Mouse (Mus musculus): ENCODE measurements around the gene Dkk3. TPM values are rescaled to one million over a fixed set of nuclear protein-coding genes. Genes with fewer than 3 reads are reported as not detected.

The Dkk3 gene
- polyA plus RNA-seq, 1 experiment from 2014 or later = 27.5 TPM

DNA sequence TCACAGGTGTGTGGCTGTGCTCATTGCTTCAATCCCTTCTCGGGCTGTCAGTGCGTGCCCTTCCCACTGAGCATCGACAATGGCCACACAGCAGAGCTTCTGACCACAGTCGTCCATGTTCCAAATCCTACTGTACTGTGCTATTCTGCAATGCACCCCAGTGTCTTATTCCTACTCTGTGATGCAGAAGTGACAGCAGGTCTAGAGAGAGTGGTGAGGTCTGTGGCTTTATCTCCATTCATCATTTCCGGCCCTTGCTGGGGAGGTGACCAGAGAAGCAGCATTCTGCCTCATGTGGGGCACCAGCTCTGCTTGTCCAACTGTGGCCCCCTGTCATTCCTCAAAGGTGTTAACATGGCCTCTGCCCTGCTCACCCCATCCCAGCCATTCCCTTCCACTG, 22.3 kb downstream of the Dkk3 start:
- Histone ChIP-seq H3K36me3 (ENCODE audit: insufficient read depth, low read length) (no peaks in the 10 kb centered on the region), H3K4me3 (ENCODE audit: low read length) (no peak overlapping the region), H3K27me3 (ENCODE audit: insufficient read depth, low read length) (no peaks in the 10 kb centered on the region), H3K9ac (replicated peaks; ENCODE audit: low read length) (no peak overlapping the region), H3K4me1 (ENCODE audit: insufficient read depth, low read length) (no peaks in the 10 kb centered on the region), H3K9me3 (ENCODE audit: low read length) (no peaks in the 10 kb centered on the region), H3K27ac (ENCODE audit: low read length) (no peak overlapping the region), H3K4me2 (replicated peaks; ENCODE audit: low read depth, low read length) (no peak overlapping the region)
- 73% methylated on average over 5 of the region's 5 CpGs for WGBS
- no peak for ATAC-seq (ENCODE audit: low FRiP score, low TSS enrichment)

DNA sequence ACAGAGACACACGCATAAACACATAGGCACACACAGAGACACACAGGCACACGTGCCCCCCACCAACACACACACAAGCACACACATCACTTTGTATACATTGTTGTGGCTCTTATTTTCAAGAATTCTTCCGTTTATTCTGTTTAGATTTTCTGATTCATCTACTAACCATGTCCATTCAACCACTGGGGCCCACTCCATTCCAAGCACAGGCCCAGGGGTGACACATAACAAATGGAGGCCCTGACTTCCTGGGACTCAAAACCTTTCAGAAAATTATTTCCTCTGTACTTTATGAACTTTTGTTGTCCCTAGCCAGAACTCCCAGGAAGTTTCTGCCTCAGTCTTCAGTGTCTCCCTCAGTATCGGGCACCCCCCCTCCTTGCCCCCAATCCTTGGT, 23.7 kb downstream of the Dkk3 start:
- no peak overlapping the region for H3K4me3 ChIP-seq (ENCODE audit: low read length)
- no peaks in the 10 kb centered on the region for H3K36me3 ChIP-seq (ENCODE audit: insufficient read depth, low read length)
- ATAC-seq (ENCODE audit: low FRiP score, low TSS enrichment) = no peak
- no peaks in the 10 kb centered on the region for H3K9me3 ChIP-seq (ENCODE audit: low read length)
- 85% methylated on average over 4 of the region's 4 CpGs for WGBS
- H3K4me2 ChIP-seq (replicated peaks; ENCODE audit: low read depth, low read length) = no peak overlapping the region
- no peaks in the 10 kb centered on the region for H3K27me3 ChIP-seq (ENCODE audit: insufficient read depth, low read length)
- H3K4me1 ChIP-seq (ENCODE audit: insufficient read depth, low read length) = no peaks in the 10 kb centered on the region
- H3K9ac ChIP-seq (replicated peaks; ENCODE audit: low read length) = no peak overlapping the region
- H3K27ac ChIP-seq (ENCODE audit: low read length) = no peak overlapping the region

DNA sequence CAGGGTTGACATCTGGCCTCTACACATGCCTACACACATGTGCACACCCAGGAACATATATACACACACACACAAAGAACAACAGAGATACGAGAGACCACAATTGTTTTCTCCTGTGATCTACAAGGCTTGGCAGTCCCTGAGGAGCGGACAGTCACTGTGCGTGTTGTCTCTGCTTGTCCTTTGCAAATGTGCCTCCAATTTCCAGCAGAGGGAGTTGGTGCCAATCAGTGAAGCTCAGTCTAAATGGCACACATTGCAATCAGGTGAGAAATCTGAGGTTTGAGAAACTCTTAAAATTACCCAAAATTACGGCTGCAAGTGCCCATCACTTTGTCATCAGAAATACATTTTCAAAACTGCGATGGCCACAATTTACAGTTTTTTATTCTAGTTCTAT, 25.6 kb downstream of the Dkk3 start:
- WGBS = 93% methylated on average over 5 of the region's 5 CpGs
- H3K4me2 ChIP-seq (replicated peaks; ENCODE audit: low read depth, low read length) = no peak overlapping the region

DNA sequence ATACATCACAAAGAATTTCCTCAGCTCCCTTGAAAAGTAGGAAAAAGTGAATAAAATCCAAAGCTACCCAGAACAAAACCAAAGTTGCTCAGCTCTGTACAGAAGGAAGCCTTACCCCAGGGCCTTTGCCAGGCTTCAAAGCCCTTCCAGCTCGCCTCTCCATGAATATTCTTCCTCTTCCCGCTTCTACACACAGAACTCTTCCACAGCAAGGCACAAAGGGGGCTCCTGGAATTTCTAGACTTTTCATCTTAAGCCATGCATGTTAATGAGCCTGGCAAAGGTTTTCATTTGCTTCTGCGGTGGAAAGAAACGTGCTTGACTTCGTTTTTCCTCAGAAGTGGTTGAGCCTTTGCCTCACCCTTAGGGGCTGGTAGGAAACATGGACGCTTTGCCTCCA, 26.9 kb downstream of the Dkk3 start:
- Histone ChIP-seq H3K27ac (ENCODE audit: low read length) (peak overlapping the region; percentile 17; the same call in 1 of the 2 replicates), H3K4me2 (replicated peaks; ENCODE audit: low read depth, low read length) (no peak overlapping the region), H3K27me3 (ENCODE audit: insufficient read depth, low read length) (no peaks in the 10 kb centered on the region), H3K36me3 (ENCODE audit: insufficient read depth, low read length) (no peaks in the 10 kb centered on the region), H3K4me3 (ENCODE audit: low read length) (no peak overlapping the region), H3K9ac (replicated peaks; ENCODE audit: low read length) (no peak overlapping the region), H3K9me3 (ENCODE audit: low read length) (no peaks in the 10 kb centered on the region), H3K4me1 (ENCODE audit: insufficient read depth, low read length) (no peaks in the 10 kb centered on the region)
- no peak for ATAC-seq (ENCODE audit: low FRiP score, low TSS enrichment)
- whole genome bisulfite sequencing = 68% methylated on average over 6 of the region's 6 CpGs

More for the DNA sequence above, 25.6 kb downstream of the Dkk3 start:
- no peak for ATAC-seq (ENCODE audit: low FRiP score, low TSS enrichment)
- Histone ChIP-seq H3K9me3 (ENCODE audit: low read length) (no peaks in the 10 kb centered on the region), H3K36me3 (ENCODE audit: insufficient read depth, low read length) (no peaks in the 10 kb centered on the region), H3K27me3 (ENCODE audit: insufficient read depth, low read length) (no peaks in the 10 kb centered on the region), H3K4me1 (ENCODE audit: insufficient read depth, low read length) (no peaks in the 10 kb centered on the region), H3K9ac (replicated peaks; ENCODE audit: low read length) (no peak overlapping the region), H3K27ac (ENCODE audit: low read length) (no peak overlapping the region), H3K4me3 (ENCODE audit: low read length) (no peak overlapping the region)

DNA sequence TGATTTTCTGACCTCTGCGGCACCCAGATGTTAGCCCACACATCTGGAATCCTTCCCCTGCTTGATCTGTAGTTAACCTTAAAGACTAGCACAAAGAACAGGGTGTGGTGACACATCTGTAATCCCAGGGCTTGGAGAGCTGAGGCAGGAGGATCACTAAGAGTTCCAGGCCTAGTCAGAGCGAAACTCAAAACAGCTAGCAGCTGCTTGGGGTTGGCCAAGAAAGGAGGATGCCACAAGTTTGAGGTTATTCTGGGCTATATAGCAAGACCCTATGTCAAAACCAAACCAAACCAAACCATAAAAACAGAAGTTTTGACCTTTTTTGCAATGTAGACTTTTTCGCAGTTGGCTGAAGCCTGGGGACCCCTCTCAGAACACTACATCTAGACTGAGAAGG, 28.2 kb downstream of the Dkk3 start:
- H3K27ac ChIP-seq (ENCODE audit: low read length) = no peak overlapping the region
- no peaks in the 10 kb centered on the region for H3K9me3 ChIP-seq (ENCODE audit: low read length)
- no peak overlapping the region for H3K4me2 ChIP-seq (replicated peaks; ENCODE audit: low read depth, low read length)
- H3K4me3 ChIP-seq (ENCODE audit: low read length) = no peak overlapping the region
- no peak overlapping the region for H3K9ac ChIP-seq (replicated peaks; ENCODE audit: low read length)
- 91% methylated on average over 3 of the region's 3 CpGs for WGBS
- no peak for ATAC-seq (ENCODE audit: low FRiP score, low TSS enrichment)
- H3K27me3 ChIP-seq (ENCODE audit: insufficient read depth, low read length) = no peaks in the 10 kb centered on the region
- H3K36me3 ChIP-seq (ENCODE audit: insufficient read depth, low read length) = no peaks in the 10 kb centered on the region
- H3K4me1 ChIP-seq (ENCODE audit: insufficient read depth, low read length) = no peaks in the 10 kb centered on the region

DNA sequence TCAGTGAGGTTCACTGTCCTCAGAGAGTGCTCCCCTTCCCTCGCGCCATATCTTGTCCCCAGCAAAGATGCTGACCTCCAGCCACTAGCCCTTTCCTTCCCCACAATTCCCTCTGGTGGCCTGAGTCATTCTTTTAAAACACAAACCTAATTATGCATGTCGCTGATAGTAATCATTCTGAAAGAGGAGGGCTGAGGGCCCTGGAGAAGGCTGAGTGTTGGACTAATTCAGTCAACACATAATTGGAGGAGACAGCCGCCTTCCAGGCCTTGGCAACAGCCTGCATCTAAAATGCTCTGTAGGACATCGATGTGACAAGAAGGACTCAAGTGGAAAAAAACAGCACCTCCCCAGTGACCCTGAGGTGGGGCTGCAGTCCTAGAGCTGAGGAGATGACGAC, 29.0 kb downstream of the Dkk3 start:
- Histone ChIP-seq H3K9ac (replicated peaks; ENCODE audit: low read length) (no peak overlapping the region), H3K4me3 (ENCODE audit: low read length) (no peak overlapping the region), H3K4me1 (ENCODE audit: insufficient read depth, low read length) (no peaks in the 10 kb centered on the region), H3K27me3 (ENCODE audit: insufficient read depth, low read length) (no peaks in the 10 kb centered on the region), H3K27ac (ENCODE audit: low read length) (no peak overlapping the region), H3K4me2 (replicated peaks; ENCODE audit: low read depth, low read length) (no peak overlapping the region), H3K9me3 (ENCODE audit: low read length) (no peaks in the 10 kb centered on the region), H3K36me3 (ENCODE audit: insufficient read depth, low read length) (no peaks in the 10 kb centered on the region)
- no peak for ATAC-seq (ENCODE audit: low FRiP score, low TSS enrichment)
- WGBS = 79% methylated on average over 6 of the region's 6 CpGs

DNA sequence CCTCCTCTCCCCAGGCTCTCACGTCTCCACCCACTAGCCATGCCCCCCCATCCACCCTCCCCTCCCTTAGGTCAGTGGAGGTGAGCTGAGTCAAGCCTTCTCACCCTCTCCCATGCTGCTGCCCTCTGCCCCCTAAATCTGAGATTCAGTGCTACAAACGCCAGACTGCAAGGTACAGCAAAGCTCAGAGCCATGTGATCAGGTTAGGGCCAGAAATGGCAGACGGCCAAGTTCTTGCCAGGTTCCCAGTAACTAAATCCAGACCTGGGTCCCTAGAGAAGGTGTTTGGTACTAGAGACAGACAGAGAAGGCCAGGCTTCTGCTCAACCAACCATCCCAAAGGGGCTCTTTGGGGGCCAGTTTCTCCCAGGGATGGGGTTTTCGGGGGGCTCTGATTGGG, 30.0 kb downstream of the Dkk3 start:
- no peaks in the 10 kb centered on the region for H3K4me1 ChIP-seq (ENCODE audit: insufficient read depth, low read length)
- WGBS = 44% methylated on average over 4 of the region's 4 CpGs
- peak; percentile 66 for ATAC-seq (ENCODE audit: low FRiP score, low TSS enrichment)
- no peaks in the 10 kb centered on the region for H3K36me3 ChIP-seq (ENCODE audit: insufficient read depth, low read length)
- no peak overlapping the region for H3K4me3 ChIP-seq (ENCODE audit: low read length)
- H3K27me3 ChIP-seq (ENCODE audit: insufficient read depth, low read length) = no peaks in the 10 kb centered on the region
- no peak overlapping the region for H3K9ac ChIP-seq (replicated peaks; ENCODE audit: low read length)
- H3K4me2 ChIP-seq (replicated peaks; ENCODE audit: low read depth, low read length) = no peak overlapping the region
- H3K27ac ChIP-seq (ENCODE audit: low read length) = no peak overlapping the region
- H3K9me3 ChIP-seq (ENCODE audit: low read length) = no peaks in the 10 kb centered on the region

DNA sequence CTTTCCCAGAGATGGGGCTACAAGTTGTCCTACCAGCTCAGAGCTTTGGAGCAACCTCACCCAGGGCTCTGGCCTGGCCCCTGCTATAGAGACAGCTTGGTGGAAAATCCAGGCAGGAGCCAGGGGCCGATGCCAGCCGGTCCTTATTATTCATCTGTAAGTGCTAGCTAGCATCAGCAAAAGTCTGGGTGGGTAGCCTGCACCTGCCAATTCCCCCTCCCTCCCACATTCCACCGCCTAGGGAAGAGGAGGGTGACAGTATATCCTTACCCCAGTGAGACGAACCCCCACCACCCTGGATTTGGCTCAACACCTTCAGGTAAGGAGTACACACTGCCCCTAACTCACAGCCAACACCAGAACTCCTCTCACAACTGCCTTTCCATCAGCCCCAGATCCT, 30.9 kb downstream of the Dkk3 start:
- no peak for ATAC-seq (ENCODE audit: low FRiP score, low TSS enrichment)
- no peak overlapping the region for H3K4me2 ChIP-seq (replicated peaks; ENCODE audit: low read depth, low read length)

DNA sequence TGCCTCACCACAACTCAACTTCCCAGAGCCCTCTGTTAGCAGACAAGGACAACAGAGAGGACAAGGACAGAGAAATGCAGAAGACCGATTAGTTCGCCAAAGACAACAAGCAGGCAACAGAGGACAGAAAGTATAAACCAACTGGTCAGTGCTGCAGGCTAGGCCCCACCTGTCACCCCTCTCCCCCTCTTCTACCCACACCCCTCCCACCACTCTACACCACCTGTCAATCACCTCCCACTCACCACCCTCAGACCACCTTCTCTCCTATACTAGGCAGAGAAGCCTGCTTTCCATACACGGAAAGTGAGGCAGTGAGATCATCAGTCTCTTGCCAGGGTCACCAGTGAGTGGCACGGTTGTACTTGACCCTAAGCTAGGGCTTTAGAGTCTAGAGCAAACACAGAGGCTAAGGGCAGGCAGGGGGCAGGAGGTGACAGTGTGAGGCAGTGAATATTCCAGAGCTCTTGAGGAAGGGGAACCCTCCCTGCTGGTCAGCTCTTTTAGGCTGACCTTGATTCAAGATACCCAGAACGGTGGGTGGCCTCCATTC, 31.7 kb downstream of the Dkk3 start:
- Histone ChIP-seq H3K9ac (replicated peaks; ENCODE audit: low read length) (no peak overlapping the region), H3K27me3 (ENCODE audit: insufficient read depth, low read length) (no peaks in the 10 kb centered on the region), H3K4me1 (ENCODE audit: insufficient read depth, low read length) (no peaks in the 10 kb centered on the region), H3K4me2 (replicated peaks; ENCODE audit: low read depth, low read length) (no peak overlapping the region), H3K27ac (ENCODE audit: low read length) (no peak overlapping the region), H3K4me3 (ENCODE audit: low read length) (no peak overlapping the region), H3K36me3 (ENCODE audit: insufficient read depth, low read length) (no peaks in the 10 kb centered on the region), H3K9me3 (ENCODE audit: low read length) (no peaks in the 10 kb centered on the region)
- ATAC-seq (ENCODE audit: low FRiP score, low TSS enrichment) = peak; percentile 39; the same call in 1 of the 2 replicates
- 64% methylated on average over 5 of the region's 5 CpGs for WGBS

More for the DNA sequence above, 30.9 kb downstream of the Dkk3 start:
- H3K9me3 ChIP-seq (ENCODE audit: low read length) = no peaks in the 10 kb centered on the region
- H3K36me3 ChIP-seq (ENCODE audit: insufficient read depth, low read length) = no peaks in the 10 kb centered on the region
- no peak overlapping the region for H3K27ac ChIP-seq (ENCODE audit: low read length)
- no peaks in the 10 kb centered on the region for H3K27me3 ChIP-seq (ENCODE audit: insufficient read depth, low read length)
- no peaks in the 10 kb centered on the region for H3K4me1 ChIP-seq (ENCODE audit: insufficient read depth, low read length)
- H3K9ac ChIP-seq (replicated peaks; ENCODE audit: low read length) = no peak overlapping the region
- H3K4me3 ChIP-seq (ENCODE audit: low read length) = no peak overlapping the region
- WGBS = 83% methylated on average over 4 of the region's 4 CpGs

DNA sequence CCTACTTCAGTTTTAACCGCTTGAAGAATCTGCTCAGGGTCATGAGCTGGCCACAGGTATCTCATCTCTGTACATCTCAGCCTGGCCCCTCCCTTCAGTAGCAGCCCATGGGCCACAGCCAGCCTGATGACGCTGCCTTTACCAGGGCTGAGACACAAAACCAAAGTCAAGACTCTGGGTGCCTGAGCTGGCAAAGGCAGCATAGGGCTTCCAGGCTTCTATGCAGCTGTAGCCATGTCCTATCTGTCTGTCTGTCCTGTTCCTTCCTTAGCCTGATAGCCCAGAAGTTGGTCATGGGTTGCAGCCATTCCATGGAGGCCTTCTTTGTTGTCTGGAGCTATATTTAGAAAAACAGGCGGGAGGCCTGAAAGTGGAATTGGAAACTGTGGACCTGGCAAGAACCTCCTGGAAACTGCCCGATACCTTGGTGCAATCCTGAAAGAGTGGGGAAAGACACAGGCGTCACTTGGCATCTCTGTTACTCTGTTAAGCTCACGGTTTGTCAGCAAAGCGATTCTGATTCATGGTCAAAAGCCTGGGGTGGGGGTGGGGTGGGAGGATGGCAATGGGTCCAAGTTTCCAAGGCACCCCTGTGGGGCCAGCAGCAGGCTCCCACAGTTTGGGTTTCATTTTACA, 33.1 kb downstream of the Dkk3 start:
- H3K36me3 ChIP-seq (ENCODE audit: insufficient read depth, low read length) = no peaks in the 10 kb centered on the region
- no peak overlapping the region for H3K4me3 ChIP-seq (ENCODE audit: low read length)
- WGBS = 83% methylated on average over 7 of the region's 7 CpGs

More for the DNA sequence above, 33.1 kb downstream of the Dkk3 start:
- H3K9me3 ChIP-seq (ENCODE audit: low read length) = no peaks in the 10 kb centered on the region
- ATAC-seq (ENCODE audit: low FRiP score, low TSS enrichment) = no peak
- no peaks in the 10 kb centered on the region for H3K4me1 ChIP-seq (ENCODE audit: insufficient read depth, low read length)
- H3K27ac ChIP-seq (ENCODE audit: low read length) = no peak overlapping the region
- no peak overlapping the region for H3K4me2 ChIP-seq (replicated peaks; ENCODE audit: low read depth, low read length)
- no peaks in the 10 kb centered on the region for H3K27me3 ChIP-seq (ENCODE audit: insufficient read depth, low read length)
- H3K9ac ChIP-seq (replicated peaks; ENCODE audit: low read length) = no peak overlapping the region

Data from kidney, embryonic 16.5 days (tissue).